Mouse (Mus musculus): ENCODE data around the gene Fbln1. TPM values are rescaled to one million over a fixed set of nuclear protein-coding genes. Genes with fewer than 3 reads are reported as not detected.

Fbln1 gene
- total RNA-seq, 2 experiments from 2014 or later = 10.3 to 10.8 TPM

GRCm38 (mm10) chr15:85267891-85268290, 62.1 kb downstream of the Fbln1 start:
- no peak for DNase-seq (ENCODE audit: low spot score in 2 of 2)
- intact Hi-C loops (cut with DNase I) = loop anchor here (5.0 to 10.0 kb wide), 3 partner anchors 49 to 437 kb away; no protein-coding TSS in a partner anchor

- no peak for DNase-seq (ENCODE audit: low spot score in 2 of 2)
- intact Hi-C loops (cut with DNase I) = no loop called here
Observed at GRCm38 (mm10) chr15:85272988-85273387, 67.2 kb downstream of the Fbln1 start.

GRCm38 (mm10) chr15:85277221-85277620, 71.5 kb downstream of the Fbln1 start:
- DNase-seq (ENCODE audit: low spot score in 2 of 2) = no peak
- intact Hi-C loops (cut with DNase I) = no loop called here

GRCm38 (mm10) chr15:85278986-85279385, 73.2 kb downstream of the Fbln1 start:
- no peak for DNase-seq (ENCODE audit: low spot score in 2 of 2)
- intact Hi-C loops (cut with DNase I) = no loop called here

GRCm38 (mm10) chr15:85282021-85282420, 76.3 kb downstream of the Fbln1 start:
- intact Hi-C loops (cut with DNase I) = no loop called here
- DNase-seq (ENCODE audit: low spot score in 2 of 2) = peak in 1 of 2 experiments; percentile 43

GRCm38 (mm10) chr15:85284651-85285050, 78.9 kb downstream of the Fbln1 start:
- no peak for DNase-seq (ENCODE audit: low spot score in 2 of 2)
- intact Hi-C loops (cut with DNase I) = no loop called here

GRCm38 (mm10) chr15:85294632-85295031, 88.9 kb downstream of the Fbln1 start:
- DNase-seq (ENCODE audit: low spot score in 2 of 2) = no peak
- intact Hi-C loops (cut with DNase I) = no loop called here

- no peak for DNase-seq (ENCODE audit: low spot score in 2 of 2)
- intact Hi-C loops (cut with DNase I) = no loop called here
Observed at GRCm38 (mm10) chr15:85295544-85295943, 89.8 kb downstream of the Fbln1 start.

GRCm38 (mm10) chr15:85295977-85296376, 90.2 kb downstream of the Fbln1 start:
- intact Hi-C loops (cut with DNase I) = no loop called here
- DNase-seq (ENCODE audit: low spot score in 2 of 2) = peak in 1 of 2 experiments; percentile 16

GRCm38 (mm10) chr15:85296538-85296937, 90.8 kb downstream of the Fbln1 start:
- intact Hi-C loops (cut with DNase I) = no loop called here
- no peak for DNase-seq (ENCODE audit: low spot score in 2 of 2)

- intact Hi-C loops (cut with DNase I) = no loop called here
- DNase-seq (ENCODE audit: low spot score in 2 of 2) = no peak
Observed at GRCm38 (mm10) chr15:85298167-85298781, 92.5 kb downstream of the Fbln1 start.

- no peak for DNase-seq (ENCODE audit: low spot score in 2 of 2)
- intact Hi-C loops (cut with DNase I) = no loop called here
Observed at GRCm38 (mm10) chr15:85298946-85299345, 93.2 kb downstream of the Fbln1 start.

- intact Hi-C loops (cut with DNase I) = no loop called here
- no peak for DNase-seq (ENCODE audit: low spot score in 2 of 2)
Observed at GRCm38 (mm10) chr15:85303241-85303640, 97.5 kb downstream of the Fbln1 start.

- intact Hi-C loops (cut with DNase I) = no loop called here
- no peak for DNase-seq (ENCODE audit: low spot score in 2 of 2)
Observed at GRCm38 (mm10) chr15:85303976-85304375, 98.2 kb downstream of the Fbln1 start.

- intact Hi-C loops (cut with DNase I) = no loop called here
- no peak for DNase-seq (ENCODE audit: low spot score in 2 of 2)
Observed at GRCm38 (mm10) chr15:85307061-85307660, 101.4 kb downstream of the Fbln1 start.

GRCm38 (mm10) chr15:85311058-85311657, 105.4 kb downstream of the Fbln1 start:
- intact Hi-C loops (cut with DNase I) = no loop called here
- no peak for DNase-seq (ENCODE audit: low spot score in 2 of 2)

- DNase-seq (ENCODE audit: low spot score in 2 of 2) = peak; percentile 87
- intact Hi-C loops (cut with DNase I) = loop anchor here (1.0 to 5.0 kb wide), 3 partner anchors 48 to 268 kb away; no protein-coding TSS in a partner anchor
Observed at GRCm38 (mm10) chr15:85315378-85316025, 109.8 kb downstream of the Fbln1 start.

- no peak for DNase-seq (ENCODE audit: low spot score in 2 of 2)
- intact Hi-C loops (cut with DNase I) = loop anchor here (5.0 kb wide), 2 partner anchors 49 to 161 kb away; no protein-coding TSS in a partner anchor
Observed at GRCm38 (mm10) chr15:85316342-85317140, 110.8 kb downstream of the Fbln1 start.

- intact Hi-C loops (cut with DNase I) = loop anchor here (5.0 kb wide), 2 partner anchors 53 to 157 kb away; no protein-coding TSS in a partner anchor
- no peak for DNase-seq (ENCODE audit: low spot score in 2 of 2)
Observed at GRCm38 (mm10) chr15:85319924-85320668, 114.3 kb downstream of the Fbln1 start.

Measured in left cerebral cortex, postnatal 25 days (tissue).